In the genomic region with DNA sequence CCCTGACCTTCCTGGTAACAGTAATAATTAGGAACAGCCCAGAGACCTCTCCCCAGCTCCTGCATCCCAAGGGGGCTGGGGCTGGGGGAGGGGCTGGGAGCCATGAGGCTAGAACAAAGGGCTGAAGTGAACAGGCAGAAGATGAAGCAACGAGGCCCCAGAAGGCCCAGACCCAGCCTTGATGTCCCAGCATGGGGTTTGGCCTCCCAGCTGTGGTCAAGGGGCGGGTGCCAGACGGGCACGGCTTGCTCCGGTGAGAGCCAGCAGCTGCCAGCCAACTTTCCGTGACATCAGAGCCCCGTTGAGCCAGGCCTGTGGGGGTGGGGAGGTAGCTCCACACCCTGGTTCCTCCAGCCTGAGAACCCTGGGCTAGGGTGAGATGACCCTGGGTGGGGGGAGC, we compare ENCODE assay signal across 9 mouse cellular contexts. TPM values are rescaled to one million over a fixed set of nuclear protein-coding genes. Genes with fewer than 3 reads are reported as not detected.
DNase-seq lines count a peak whose midpoint lies in the region; ATAC-seq and TF ChIP-seq lines count a peak whose summit lies in the region.
"Had no signal": no experiment of that assay in that cellular context is flagged by ENCODE, and none has a peak within 500 bp of the region (broad histone marks: within the 10 kb centered on the region; RNA-seq: fewer than 3 reads in every experiment).

No protein-coding gene starts in this region.

- no peaks in the 10 kb centered on the region for H3K36me3 ChIP-seq in kidney, adult 2 months (ENCODE audit: control insufficient read depth, insufficient read depth, low read length)
- H3K36me3 ChIP-seq: liver, embryonic 15.5 days had no signal

- TF ChIP-seq CTCF in kidney, adult 2 months (conservative IDR thresholded peaks at IDR 0.05; ENCODE audit: insufficient read depth, insufficient read length, low read depth, low read length) = no peak

- no peaks in the 10 kb centered on the region for H3K27me3 ChIP-seq in kidney, adult 2 months (replicated peaks; ENCODE audit: control insufficient read depth, insufficient read depth, low read length)
- H3K27me3 ChIP-seq: liver, embryonic 15.5 days had no signal

- no peak overlapping the region for H3K4me3 ChIP-seq in kidney, adult 2 months (ENCODE audit: insufficient read depth, low read depth, low read length)
- H3K4me3 ChIP-seq: liver, embryonic 15.5 days had no signal

- WGBS in kidney, adult 2 months = 35% methylated on average over 7 of the region's 7 CpGs

- peak; percentile 3 for DNase-seq in ovary, adult 18-20 months (ENCODE audit: low spot score)
- DNase-seq in ovary, postnatal 10 days (ENCODE audit: low spot score) = no peak
- DNase-seq in fibroblast of lung, adult 2 months (ENCODE audit: low read depth) = peak; percentile 57
- peak; percentile 17 for DNase-seq in kidney, adult 2 months
- no peak for DNase-seq in spleen, adult 12 weeks (ENCODE audit: low spot score)
- DNase-seq in cerebellum, adult 11-12 months = no peak

- H3K27ac ChIP-seq in kidney, adult 2 months (ENCODE audit: insufficient read depth, low read depth, low read length) = no peak overlapping the region
- H3K27ac ChIP-seq: liver, embryonic 15.5 days had no signal

- no peak for ATAC-seq in erythroblast, adult 5-6 weeks (replicated peaks; ENCODE audit: low FRiP score, poor library complexity, severe bottlenecking)
- ATAC-seq: forebrain, embryonic 16.5 days had no signal

- H3K4me1 ChIP-seq in kidney, adult 2 months (ENCODE audit: control insufficient read depth, insufficient read depth, low read length) = no peaks in the 10 kb centered on the region
- H3K4me1 ChIP-seq: liver, embryonic 15.5 days had no signal

- TF ChIP-seq POLR2A in kidney, adult 2 months (IDR thresholded peaks at IDR 0.05; ENCODE audit: low read depth, low read length) = no peak

RNA-seq across cellular contexts. Expression of a gene that starts 7.3 kb away (rescaled TPM):
- polyA plus RNA-seq in kidney, adult 2 months (2012; rRNA removed) = not detected in 2 replicates
- not detected in 2 replicates for total RNA-seq in erythroblast, adult 5-6 weeks (2015; ENCODE audit: low replicate concordance)
- total RNA-seq in erythroblast, adult 5-6 weeks (2017; ENCODE audit: low replicate concordance) = 0.17 TPM in 1 of 2 replicates, not detected in the other
- polyA plus RNA-seq: forebrain, embryonic 16.5 days; liver, embryonic 15.5 days had no signal

Comparison
In these comparisons a context has a peak if more than half of its experiments do, and no peak if none do; other contexts are left out.
1. DNase-seq: peak in ovary, adult 18-20 months (single experiment), fibroblast of lung, adult 2 months (single experiment) and kidney, adult 2 months (single experiment); none in ovary, postnatal 10 days (single experiment), spleen, adult 12 weeks (single experiment) and cerebellum, adult 11-12 months (single experiment).